Mouse (Mus musculus) liver, embryonic 13.5 days (tissue): ENCODE results near the gene Gatc. TPM values are rescaled to one million over a fixed set of nuclear protein-coding genes. Genes with fewer than 3 reads are reported as not detected.

ENCODE experiments used
- ATAC-seq: fragments of 200-750 bp; cut with Nextera tagmentation; 2 replicates; pipeline ENCODE4 v1.8.0; 2017; ENCODE audit warnings: low read depth, mild to moderate bottlenecking, moderate number of reproducible peaks, moderate library complexity
- DNase-seq: peaks from one replicate; pipeline ENCODE4 v3.0.0; 2022
- H3K27ac ChIP-seq: fragments of 300-500 bp; sonication (generic); 2 replicates; pipeline ENCODE4 v1.5.1; 2015; ENCODE audit warnings: moderate library complexity, mild to moderate bottlenecking, inconsistent platforms
- H3K27me3 ChIP-seq: fragments of 300-500 bp; sonication (generic); 2 replicates; pipeline ENCODE4 v1.6.1; 2015; ENCODE audit warnings: mild to moderate bottlenecking, inconsistent platforms
- H3K36me3 ChIP-seq: fragments of 300-500 bp; sonication (generic); 2 replicates; pipeline ENCODE4 v1.6.1; 2015; ENCODE audit warnings: mild to moderate bottlenecking, inconsistent platforms
- H3K4me1 ChIP-seq: fragments of 300-500 bp; sonication (generic); replicated peaks from 2 replicates; pipeline ENCODE4 v1.6.1; 2015; ENCODE audit warnings: inconsistent platforms
- H3K4me2 ChIP-seq: fragments of 300-500 bp; sonication (generic); 2 replicates; pipeline ENCODE4 v1.6.1; 2015; ENCODE audit warnings: inconsistent platforms, mild to moderate bottlenecking, moderate library complexity
- H3K4me3 ChIP-seq: fragments of 300-500 bp; sonication (generic); replicated peaks from 2 replicates; pipeline ENCODE4 v1.5.1; 2015; ENCODE audit warnings: mild to moderate bottlenecking, inconsistent platforms
- H3K9ac ChIP-seq: fragments of 300-500 bp; sonication (generic); 2 replicates; pipeline ENCODE4 v1.6.1; 2015; ENCODE audit warnings: mild to moderate bottlenecking, inconsistent platforms
- H3K9me3 ChIP-seq: fragments of 300-500 bp; sonication (generic); replicated peaks from 2 replicates; pipeline ENCODE4 v1.6.1; 2016; ENCODE audit warnings: inconsistent platforms
- WGBS: fragments of 180-500 bp; shearing (Covaris S2); methylation state at CpG from one replicate; pipeline ENCODE4 v1.1.7; 2015; ENCODE audit not compliant: insufficient replicate concordance; 5-methylcytosine and 5-hydroxymethylcytosine counted together
- polyA plus RNA-seq: library from polyadenylated mRNA; unstranded; fragments of >200 nt; fragmentation: Nextera tagmentation; extraction: Ambion mirVana; gene quantifications from 2 replicates; pipeline ENCODE4 v1.2.1, GENCODE M21; 2015

The Gatc gene
- polyA plus RNA-seq, 1 experiment from 2014 or later, result 13.0 TPM

- DNase-seq, result no peak
- H3K4me1 ChIP-seq, result no peaks in the 10 kb centered on the region; the same call in 1 of the 2 replicates
- no peak overlapping the region for H3K9ac ChIP-seq
- H3K27me3 ChIP-seq, result peaks cover 39% of the 10 kb centered on the region
- no peaks in the 10 kb centered on the region for H3K36me3 ChIP-seq
- no peak overlapping the region for H3K4me2 ChIP-seq
- H3K27ac ChIP-seq, result no peak overlapping the region
- no peaks in the 10 kb centered on the region for H3K9me3 ChIP-seq
- 56% methylated on average over 8 of the region's 8 CpGs for WGBS
- no peak for ATAC-seq
- no peak overlapping the region for H3K4me3 ChIP-seq
These were observed 18.5 kb upstream of the Gatc start for GRCm38 (mm10) chr5:115359438-115359837.

- WGBS, result 3% methylated on average over 12 of the region's 12 CpGs
- Histone ChIP-seq H3K36me3 (no peaks in the 10 kb centered on the region), H3K27me3 (peaks cover 39% of the 10 kb centered on the region), H3K4me2 (no peak overlapping the region), H3K4me1 (no peaks in the 10 kb centered on the region; the same call in 1 of the 2 replicates), H3K9me3 (no peaks in the 10 kb centered on the region), H3K27ac (no peak overlapping the region), H3K9ac (no peak overlapping the region), H3K4me3 (no peak overlapping the region)
- ATAC-seq (peak; percentile 60; the same call in 1 of the 2 replicates), DNase-seq (peak; percentile 62)
These were observed 17.9 kb upstream of the Gatc start for GRCm38 (mm10) chr5:115358872-115359271.

DNA sequence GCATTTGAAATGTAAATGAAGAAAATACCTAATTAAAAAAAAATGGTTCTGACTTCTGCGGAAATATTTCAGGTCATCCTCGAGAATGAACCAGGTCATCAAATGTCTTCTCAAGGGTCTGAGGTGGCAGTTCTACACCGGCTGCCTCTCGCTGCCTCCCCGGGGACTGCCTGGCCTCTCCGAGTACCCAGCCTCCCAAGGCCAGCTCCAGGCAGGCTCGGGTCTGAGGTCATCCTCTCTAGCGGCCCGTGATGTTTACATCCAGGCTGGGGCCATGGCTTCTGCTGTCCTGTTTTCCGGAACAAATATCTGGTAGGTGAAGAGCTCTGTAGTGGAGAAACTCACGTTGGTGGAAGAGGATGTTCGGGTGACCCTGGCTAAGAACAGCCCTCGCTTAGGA, 14.1 kb upstream of the Gatc start:
- ATAC-seq (peak; percentile 47; the same call in 1 of the 2 replicates), DNase-seq (no peak)
- Histone ChIP-seq H3K9ac (no peak overlapping the region), H3K9me3 (no peaks in the 10 kb centered on the region), H3K27ac (no peak overlapping the region), H3K4me2 (no peak overlapping the region), H3K4me3 (no peak overlapping the region), H3K36me3 (no peaks in the 10 kb centered on the region), H3K4me1 (no peaks in the 10 kb centered on the region; the same call in 1 of the 2 replicates), H3K27me3 (peaks cover 16% of the 10 kb centered on the region; the same call in 1 of the 2 replicates)
- WGBS, result 43% methylated on average over 13 of the region's 13 CpGs

GRCm38 (mm10) chr5:115351348-115351747, 10.4 kb upstream of the Gatc start:
- peaks cover 22% of the 10 kb centered on the region for H3K4me1 ChIP-seq
- DNase-seq, result no peak
- no peaks in the 10 kb centered on the region for H3K9me3 ChIP-seq
- no peak overlapping the region for H3K27ac ChIP-seq
- peaks cover 13% of the 10 kb centered on the region; the same call in 1 of the 2 replicates for H3K27me3 ChIP-seq
- peaks cover 6% of the 10 kb centered on the region for H3K36me3 ChIP-seq
- H3K9ac ChIP-seq, result no peak overlapping the region
- WGBS, result 61% methylated on average over 5 of the region's 5 CpGs
- H3K4me2 ChIP-seq, result no peak overlapping the region
- no peak overlapping the region for H3K4me3 ChIP-seq
- no peak for ATAC-seq

GRCm38 (mm10) chr5:115349225-115349555, 8.2 kb upstream of the Gatc start:
- peak overlapping the region; percentile 96 for H3K4me3 ChIP-seq
- DNase-seq, result no peak
- H3K36me3 ChIP-seq, result peaks cover 27% of the 10 kb centered on the region
- no peaks in the 10 kb centered on the region for H3K9me3 ChIP-seq
- no peaks in the 10 kb centered on the region for H3K27me3 ChIP-seq
- ATAC-seq, result peak; percentile 52
- H3K9ac ChIP-seq, result peak overlapping the region; percentile 79
- H3K4me1 ChIP-seq, result peaks cover 25% of the 10 kb centered on the region
- H3K27ac ChIP-seq, result peak overlapping the region; percentile 83
- peak overlapping the region; percentile 87 for H3K4me2 ChIP-seq
- WGBS, result under 1% methylated on average over 18 of the region's 18 CpGs

- peak within 1 kb of the TSS; percentile 92 for H3K9ac ChIP-seq
- H3K4me2 ChIP-seq, result peak within 1 kb of the TSS; percentile 90
- under 1% methylated on average over 69 of the region's 74 CpGs for WGBS
- H3K27ac ChIP-seq, result peak within 1 kb of the TSS; percentile 83
- ATAC-seq (peak; percentile 90), DNase-seq (peak; percentile 98)
- H3K4me3 ChIP-seq, result peak within 1 kb of the TSS; percentile 96
- no peaks in the 10 kb centered on the region for H3K9me3 ChIP-seq
- peaks cover 27% of the 10 kb centered on the region for H3K4me1 ChIP-seq
- peaks cover 32% of the 10 kb centered on the region for H3K36me3 ChIP-seq
- H3K27me3 ChIP-seq, result no peaks in the 10 kb centered on the region
These were observed 7.7 kb upstream of the Gatc start, which contains the start of gene Cox6a1 for GRCm38 (mm10) chr5:115348546-115349224. Cox6a1 (minus strand) TSS chr5:115348981.

DNA sequence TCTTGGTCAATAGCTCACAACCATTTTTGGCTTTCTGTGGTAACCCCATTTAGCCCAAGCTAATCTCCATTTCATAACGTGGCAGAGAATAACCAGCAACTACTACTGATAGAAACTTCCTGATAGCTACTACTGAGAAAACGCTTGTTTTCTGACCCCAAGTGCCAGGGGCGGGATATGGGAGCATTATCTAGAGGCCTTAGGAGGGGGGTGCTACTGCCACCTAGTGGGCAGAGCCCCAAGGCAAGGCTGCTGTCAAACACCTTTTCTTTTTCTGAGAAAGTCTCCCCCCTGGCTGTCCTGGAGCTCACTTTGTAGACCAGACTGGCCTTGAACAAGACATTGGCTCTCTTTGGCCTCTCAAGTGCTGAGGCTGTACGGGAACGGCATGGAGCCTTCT, 6.6 kb upstream of the Gatc start:
- H3K4me3 ChIP-seq, result peak overlapping the region; percentile 96
- peaks cover 43% of the 10 kb centered on the region for H3K36me3 ChIP-seq
- peak; percentile 70 for ATAC-seq
- H3K4me1 ChIP-seq, result peaks cover 34% of the 10 kb centered on the region
- no peaks in the 10 kb centered on the region for H3K27me3 ChIP-seq
- H3K27ac ChIP-seq, result peak overlapping the region; percentile 82
- WGBS, result 0% methylated on average over 5 of the region's 5 CpGs
- no peaks in the 10 kb centered on the region for H3K9me3 ChIP-seq
- peak overlapping the region; percentile 92 for H3K9ac ChIP-seq
- H3K4me2 ChIP-seq, result peak overlapping the region; percentile 90
- DNase-seq, result peak; percentile 84

DNA sequence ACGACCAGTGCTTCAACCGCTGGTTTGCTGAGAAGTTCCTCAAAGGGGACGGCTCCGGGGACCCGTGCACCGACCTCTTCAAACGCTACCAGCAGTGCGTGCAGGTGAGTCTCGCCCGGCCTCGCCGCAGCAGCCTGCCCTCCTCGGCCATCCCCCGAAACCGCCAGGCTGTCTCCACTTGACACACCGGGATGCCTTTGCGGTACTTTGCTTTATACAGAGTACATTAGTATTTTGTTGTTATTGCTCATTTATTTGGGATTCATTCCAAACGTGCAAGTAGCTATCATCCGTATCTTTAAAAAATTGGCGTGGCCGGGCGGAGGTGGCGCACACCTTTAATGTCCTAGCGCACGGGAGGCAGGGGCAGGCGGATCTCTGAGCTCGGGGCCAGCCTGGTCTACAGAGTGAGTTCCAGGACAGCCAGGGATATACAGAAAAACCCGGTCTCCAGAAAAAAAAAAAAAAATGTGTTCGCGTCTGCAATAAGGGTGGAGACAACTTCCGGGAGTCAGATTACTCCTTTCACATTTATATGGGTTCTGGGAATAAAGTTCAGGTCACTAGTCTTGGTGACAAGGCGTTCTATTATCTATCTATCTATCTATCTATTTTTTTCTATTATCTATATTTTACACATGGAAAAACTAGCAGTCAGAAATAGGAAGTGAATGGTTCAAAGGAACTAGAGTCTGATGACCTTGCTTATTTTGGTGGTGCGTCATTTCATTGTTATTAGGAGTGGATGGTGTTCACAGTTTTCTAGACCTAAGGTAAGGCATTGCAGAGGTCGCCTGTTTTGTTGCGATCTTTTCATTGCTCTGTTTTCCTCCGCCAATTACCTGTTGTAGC, 562 bp upstream of the Gatc start:
- Histone ChIP-seq H3K4me2 (peak overlapping the region; percentile 85), H3K27me3 (no peaks in the 10 kb centered on the region), H3K9me3 (no peaks in the 10 kb centered on the region), H3K36me3 (peaks cover 62% of the 10 kb centered on the region), H3K27ac (peak overlapping the region; percentile 90), H3K4me1 (peaks cover 58% of the 10 kb centered on the region), H3K9ac (peak overlapping the region; percentile 94), H3K4me3 (peak overlapping the region; percentile 88)
- DNase-seq, result no peak
- ATAC-seq, result peak; percentile 60
- WGBS, result 6% methylated on average over 36 of the region's 36 CpGs

- Histone ChIP-seq H3K4me3 (peak overlapping the region; percentile 88), H3K27ac (peak overlapping the region; percentile 90; the same call in 1 of the 2 replicates), H3K27me3 (no peaks in the 10 kb centered on the region), H3K4me1 (peaks cover 67% of the 10 kb centered on the region), H3K9ac (peak overlapping the region; percentile 94), H3K4me2 (peak overlapping the region; percentile 85), H3K9me3 (no peaks in the 10 kb centered on the region), H3K36me3 (peaks cover 63% of the 10 kb centered on the region)
- ATAC-seq, result no peak
- DNase-seq, result no peak
- 10% methylated on average over 7 of the region's 7 CpGs for WGBS
These were observed 971 bp downstream of the Gatc start for GRCm38 (mm10) chr5:115340007-115340406.

- WGBS, result 26% methylated on average over 3 of the region's 3 CpGs
- peaks cover 91% of the 10 kb centered on the region for H3K4me1 ChIP-seq
These were observed 7.4 kb downstream of the Gatc start for GRCm38 (mm10) chr5:115333626-115334025.

GRCm38 (mm10) chr5:115330955-115331354, 10.0 kb downstream of the Gatc start:
- no peak for ATAC-seq
- peak overlapping the region; percentile 90 for H3K27ac ChIP-seq
- H3K27me3 ChIP-seq, result no peaks in the 10 kb centered on the region
- H3K36me3 ChIP-seq, result peaks cover 69% of the 10 kb centered on the region
- 71% methylated on average over 9 of the region's 9 CpGs for WGBS
- no peak overlapping the region for H3K4me3 ChIP-seq
- no peaks in the 10 kb centered on the region for H3K9me3 ChIP-seq
- peak overlapping the region; percentile 15; the same call in 1 of the 2 replicates for H3K9ac ChIP-seq
- DNase-seq, result no peak
- no peak overlapping the region for H3K4me2 ChIP-seq
- peaks cover 81% of the 10 kb centered on the region for H3K4me1 ChIP-seq

More at GRCm38 (mm10) chr5:115333626-115334025, 7.4 kb downstream of the Gatc start:
- Histone ChIP-seq H3K4me3 (peak overlapping the region; percentile 19), H3K9me3 (no peaks in the 10 kb centered on the region), H3K36me3 (peaks cover 93% of the 10 kb centered on the region), H3K4me2 (peak overlapping the region; percentile 55), H3K27ac (peak overlapping the region; percentile 90), H3K9ac (peak overlapping the region; percentile 67), H3K27me3 (no peaks in the 10 kb centered on the region)
- DNase-seq (peak; percentile 69), ATAC-seq (peak; percentile 99)
